Mouse (Mus musculus) liver, adult (tissue): ENCODE results near the gene Rdh5.

Experiments
- GATA4 ChIP-seq: IDR thresholded peaks from 2 replicates; pipeline ENCODE4 v1.6.1; 2014; ENCODE audit warnings: mild to moderate bottlenecking, low read length; ENCODE audit not compliant: insufficient replicate concordance

Gene Rdh5

DNA sequence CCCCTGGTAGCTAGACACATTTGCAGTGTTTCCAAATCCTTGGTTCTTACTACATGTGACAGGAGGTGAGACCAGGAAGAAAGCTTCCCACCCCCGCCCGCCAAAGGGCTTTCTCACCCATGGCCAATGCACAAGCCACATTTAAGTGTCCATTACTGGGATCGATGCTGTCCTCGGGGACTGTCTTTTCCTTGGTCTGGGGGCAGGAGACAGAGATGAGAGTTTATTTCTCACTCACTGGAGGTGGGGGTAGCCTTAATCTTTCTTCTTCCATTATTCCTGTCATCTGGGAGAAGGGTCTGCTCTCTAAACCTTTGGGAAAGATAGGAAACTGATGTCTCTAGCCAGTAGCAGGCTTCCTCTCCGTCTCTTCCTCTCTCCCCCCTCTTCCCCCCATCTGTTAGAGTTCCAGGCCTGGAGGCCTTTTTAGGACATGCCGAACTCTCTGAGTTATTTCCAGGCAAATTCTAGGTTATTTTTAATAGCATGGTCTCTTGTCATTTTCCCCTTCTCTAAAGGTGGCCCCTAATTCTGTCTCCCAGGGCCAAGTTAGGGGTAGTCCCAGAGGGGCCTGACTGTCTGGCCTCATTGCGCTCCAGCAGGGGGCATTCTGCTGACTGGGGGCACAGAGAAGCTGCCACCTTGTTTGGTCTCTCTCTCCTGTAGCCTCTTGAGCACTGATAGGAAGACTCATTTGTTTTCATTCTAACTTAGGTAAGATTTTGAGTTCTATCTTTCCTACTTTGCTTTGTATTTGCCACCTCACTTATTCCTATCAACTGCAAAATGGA, 12.5 kb upstream of the Rdh5 start:
- no peak for TF ChIP-seq GATA4

DNA sequence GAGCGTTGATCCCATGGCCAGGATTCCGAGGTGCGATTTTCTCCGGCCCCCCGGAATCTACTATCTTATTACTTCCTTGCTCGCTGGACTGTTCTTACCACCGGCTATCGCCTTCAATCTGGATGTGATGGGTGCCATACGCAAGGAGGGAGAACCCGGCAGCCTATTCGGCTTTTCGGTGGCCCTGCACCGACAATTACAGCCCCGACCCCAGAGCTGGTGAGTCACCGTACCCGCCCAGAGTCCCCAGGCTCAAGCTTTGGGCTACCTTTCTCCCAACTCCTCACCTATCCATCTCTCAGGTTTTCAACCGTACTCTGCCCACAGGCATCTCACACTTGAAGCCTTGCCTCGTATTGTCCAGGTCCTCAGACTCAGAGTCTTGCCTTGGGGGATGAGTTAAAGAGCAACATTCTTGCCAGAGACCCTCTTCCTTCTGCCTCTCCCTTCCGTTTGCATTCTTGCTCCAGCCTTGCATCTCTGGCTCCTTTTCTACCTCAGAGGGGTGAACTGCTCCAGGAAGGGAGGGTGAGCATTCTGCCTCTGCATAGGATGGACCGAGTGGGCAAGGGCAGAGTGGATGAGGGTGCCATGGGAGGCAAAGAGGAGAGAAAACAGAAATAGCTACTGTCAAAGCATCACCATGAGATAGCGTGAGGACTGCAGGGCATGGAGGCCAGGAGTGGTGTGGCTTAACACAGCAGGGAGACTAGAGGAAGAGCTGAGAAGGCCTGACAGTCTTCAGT, 11.5 kb upstream of the Rdh5 start:
- no peak for TF ChIP-seq GATA4

DNA sequence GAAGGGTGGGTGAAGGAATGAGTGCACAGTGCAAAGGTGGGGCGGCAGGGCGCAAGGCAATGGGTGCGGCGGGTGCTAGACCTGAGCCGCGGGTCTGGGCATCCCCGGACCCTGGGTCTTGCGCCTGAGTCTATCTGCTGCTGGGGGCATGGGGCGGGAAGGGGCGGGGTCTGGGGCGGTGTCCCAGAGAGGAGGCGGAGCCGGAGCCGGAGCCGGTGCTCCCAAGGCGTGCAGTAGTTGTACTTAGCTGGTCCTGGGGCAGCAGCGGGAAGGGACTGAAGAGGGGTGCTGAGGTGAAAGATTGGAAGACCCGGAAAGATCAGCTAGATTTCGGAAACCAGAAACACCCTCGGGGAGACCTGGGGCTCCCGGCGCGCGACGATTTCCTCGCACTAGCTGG, 10.9 kb upstream of the Rdh5 start, which contains the start of gene Itga7:
Itga7 (plus strand) TSS at position 245 of the 400 bp plus-strand sequence.
- TF ChIP-seq GATA4: no peak

DNA sequence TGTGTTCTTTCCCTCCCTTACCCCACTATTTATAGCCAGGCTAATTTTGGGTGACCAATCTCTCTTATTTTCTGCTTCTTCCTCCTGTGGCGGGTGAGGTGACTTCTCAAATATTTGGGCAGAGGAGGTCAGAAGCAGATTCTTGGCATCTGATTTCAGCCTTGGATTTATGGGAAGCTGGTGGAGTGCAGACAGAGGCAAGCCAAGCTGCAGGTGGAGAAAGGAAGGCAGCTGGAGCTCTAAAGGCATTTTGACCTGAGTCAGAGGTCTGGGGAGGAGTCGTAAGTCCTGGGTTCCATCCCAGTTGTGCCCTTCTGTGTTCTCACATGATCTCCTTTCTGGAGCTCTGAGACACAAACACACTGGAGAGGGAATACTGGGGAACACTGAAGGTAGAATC, 8.8 kb upstream of the Rdh5 start:
- no peak for TF ChIP-seq GATA4

DNA sequence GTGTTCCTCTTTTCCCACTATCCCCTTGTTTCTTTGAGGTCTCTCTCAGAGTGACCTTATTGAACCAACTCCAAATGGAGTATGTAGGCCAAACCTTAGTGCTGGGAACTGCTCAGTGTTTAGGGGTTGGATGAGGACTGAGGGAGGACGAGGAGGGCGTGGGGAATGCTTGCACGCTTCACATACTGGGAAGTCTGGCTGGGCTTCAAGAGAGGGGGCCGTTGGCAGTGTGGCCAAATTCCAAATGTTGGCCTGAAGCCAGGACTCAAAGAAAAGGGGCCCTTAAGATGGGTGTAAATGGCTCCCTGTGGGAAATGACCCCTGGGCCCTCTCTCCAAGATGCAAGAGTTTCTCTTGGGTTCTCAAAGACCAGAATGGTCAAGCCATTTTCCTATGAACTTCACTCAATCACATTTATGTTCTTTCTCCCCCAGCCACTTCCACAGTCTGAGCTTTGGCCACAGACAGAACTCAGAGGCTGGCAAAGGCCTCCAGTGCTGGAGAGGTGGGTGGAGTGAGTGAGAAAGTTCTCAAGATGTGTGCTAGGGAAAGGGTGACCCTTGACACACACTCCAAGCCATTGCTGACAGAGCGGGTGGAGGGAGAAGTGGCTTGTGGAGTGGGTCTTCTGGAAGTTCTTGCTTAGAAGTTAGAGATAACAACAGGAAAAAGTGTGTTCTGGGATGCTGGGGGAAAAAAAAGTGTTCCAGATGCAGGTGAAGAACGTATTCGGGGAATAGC, 7.1 kb upstream of the Rdh5 start:
- no peak for TF ChIP-seq GATA4

DNA sequence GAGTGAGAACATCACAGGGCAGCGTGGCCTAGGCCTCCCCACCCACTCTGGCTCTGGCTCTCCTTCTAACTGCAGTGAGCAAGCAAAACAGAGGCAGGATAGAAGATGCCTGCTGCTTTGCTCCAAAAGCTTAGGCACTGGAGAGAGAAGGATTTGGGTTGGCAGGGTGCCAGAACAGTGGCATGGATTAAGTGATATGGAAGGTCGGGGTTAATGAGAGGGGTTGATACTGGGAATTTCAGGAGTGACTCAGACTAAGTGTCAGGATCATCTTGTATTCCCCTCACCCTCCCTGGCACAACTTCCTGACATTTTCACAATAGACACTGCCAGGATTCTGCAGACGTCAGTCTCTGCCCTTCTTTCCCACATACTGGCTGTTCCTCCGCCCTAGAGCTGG, 5.7 kb upstream of the Rdh5 start:
- no peak for TF ChIP-seq GATA4

DNA sequence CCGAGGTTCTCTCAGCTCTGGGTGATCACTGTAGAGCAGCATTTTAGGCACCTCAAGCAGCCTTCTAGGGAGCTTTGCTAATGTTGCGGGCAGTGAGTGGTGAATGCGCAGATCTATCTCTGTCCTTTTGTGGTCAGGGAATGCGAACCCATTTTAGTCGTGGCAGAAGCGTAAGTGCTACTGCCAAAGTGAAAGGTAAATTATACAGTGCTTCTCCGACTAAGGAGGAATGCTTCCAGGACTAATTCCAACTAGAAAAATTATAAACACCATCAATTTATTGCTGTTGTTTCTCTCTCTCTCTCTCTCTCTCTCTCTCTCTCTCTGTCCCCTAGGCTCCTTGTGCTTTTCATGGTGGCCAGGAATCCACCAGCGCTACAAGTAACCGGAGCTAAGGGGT, 1.2 kb upstream of the Rdh5 start, which contains the start of gene Bloc1s1:
Bloc1s1 (minus strand) TSS at position 101 of the 400 bp plus-strand sequence.
- TF ChIP-seq GATA4: no peak

DNA sequence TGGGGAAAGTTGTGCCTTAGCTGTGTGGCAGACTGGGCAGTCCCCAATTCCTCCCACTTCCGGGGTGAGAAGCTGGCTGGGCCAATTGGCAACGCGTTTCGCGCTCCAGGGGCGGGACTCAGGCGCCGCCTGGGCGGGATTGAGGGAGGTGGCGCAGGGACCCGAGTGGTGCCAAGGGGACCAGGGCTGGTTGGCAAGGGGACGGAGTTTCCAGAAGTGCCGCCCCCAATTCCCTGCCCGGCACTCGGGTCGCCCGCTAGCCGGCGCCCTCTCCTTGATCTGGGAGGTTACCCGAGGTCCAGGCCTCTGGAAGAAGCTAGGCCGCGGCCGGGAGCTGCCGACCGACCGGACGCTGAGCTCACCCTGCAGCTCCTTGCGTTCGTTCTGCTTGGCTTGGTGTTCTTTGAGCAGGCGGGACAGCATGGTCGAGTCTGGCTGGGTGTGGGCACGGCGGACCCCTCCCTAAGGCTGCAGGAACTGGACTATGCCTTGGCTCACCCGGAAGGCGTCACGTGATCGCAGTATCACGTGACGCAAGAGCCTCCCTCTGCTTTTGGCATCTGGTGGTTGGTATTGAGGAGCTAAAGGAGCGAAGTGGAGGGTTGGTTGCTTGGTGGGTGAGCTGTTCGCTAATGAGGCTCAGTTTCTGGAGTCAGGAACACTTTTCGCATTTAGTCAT, 464 bp upstream of the Rdh5 start:
- no peak for TF ChIP-seq GATA4

DNA sequence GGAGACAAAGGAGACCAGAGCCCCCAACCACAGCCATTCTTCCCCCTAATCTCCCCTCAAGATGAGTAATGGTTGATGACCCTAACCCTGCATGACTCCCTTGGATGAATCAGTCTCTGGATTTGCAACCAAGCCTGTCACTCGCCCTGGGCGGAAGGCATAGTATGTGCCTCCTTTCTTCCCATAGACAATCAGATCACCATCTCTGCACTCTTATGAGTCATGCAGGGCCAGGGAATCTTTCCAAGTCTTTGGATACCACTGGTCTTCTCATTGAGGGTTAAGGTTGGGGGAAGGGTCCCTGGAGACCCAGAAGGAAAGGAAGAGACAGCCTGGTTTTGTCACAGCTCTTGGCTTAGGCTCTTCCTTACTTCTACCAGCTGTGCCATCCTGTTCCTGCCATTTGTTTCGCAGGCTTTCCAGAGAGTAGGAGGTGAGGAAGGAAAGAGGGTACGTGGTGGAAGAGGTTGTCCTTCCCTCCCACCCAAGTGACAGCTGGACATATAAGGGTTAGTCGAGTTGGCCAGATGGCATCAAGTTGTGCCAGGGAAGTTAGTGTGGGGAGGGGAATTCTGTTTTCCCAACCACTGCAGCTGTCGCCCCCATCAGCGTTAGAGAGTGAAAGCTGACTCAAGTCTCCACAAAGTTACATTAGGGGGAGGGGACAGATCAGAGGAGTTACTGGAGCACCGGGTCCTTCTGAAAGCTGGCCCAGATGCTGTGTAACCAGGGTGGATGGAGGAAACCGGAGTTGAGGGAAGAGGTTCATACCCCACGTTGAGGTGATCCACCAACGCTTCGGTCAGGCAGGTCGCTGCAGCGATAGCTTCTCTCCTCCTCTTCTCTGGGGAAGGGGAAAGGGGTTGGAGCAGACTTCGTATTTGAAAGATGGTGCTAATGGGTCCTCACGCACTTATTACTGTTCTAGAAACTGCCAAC, 536 bp downstream of the Rdh5 start:
- TF ChIP-seq GATA4: no peak

DNA sequence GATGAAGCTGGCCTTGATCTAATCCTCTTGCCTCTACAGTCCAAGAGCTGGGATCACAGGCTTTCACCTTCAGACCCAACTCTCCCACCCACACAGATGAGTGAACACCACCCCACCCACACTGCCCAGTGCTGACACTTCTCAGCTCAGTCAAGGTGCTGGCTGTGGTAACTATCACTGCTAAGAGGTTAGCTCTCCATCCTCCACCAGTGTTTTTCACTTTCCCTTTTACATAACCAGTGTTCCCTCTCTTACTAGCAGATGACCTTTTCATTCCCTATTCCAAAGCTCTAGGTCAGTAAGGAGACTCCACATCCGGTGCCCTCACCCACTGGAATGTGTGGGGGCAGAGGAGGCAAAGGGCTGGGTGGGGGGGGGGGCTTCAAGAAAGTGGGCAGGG, 1.4 kb downstream of the Rdh5 start:
- no peak for TF ChIP-seq GATA4

DNA sequence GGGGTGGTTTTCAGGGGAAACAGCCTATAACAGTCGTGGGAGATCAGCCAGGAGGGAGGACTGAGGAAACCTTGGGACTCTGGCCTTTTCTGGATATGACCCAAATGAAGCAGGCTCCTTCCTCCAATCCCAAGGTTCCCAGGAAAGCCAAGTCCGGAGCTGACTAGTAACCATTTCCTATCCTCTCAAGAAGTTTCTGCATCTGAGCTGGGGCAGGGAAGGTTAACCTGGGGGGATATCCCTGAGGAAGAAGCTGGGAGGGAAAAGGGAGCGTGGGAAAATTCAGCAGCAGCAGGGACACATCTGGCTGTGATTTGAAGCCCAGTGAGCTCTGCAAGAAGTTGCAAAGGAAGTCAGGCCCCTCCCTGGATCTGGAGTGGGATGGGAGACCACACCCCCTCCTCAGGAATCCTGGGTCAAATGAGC, 1.9 kb downstream of the Rdh5 start:
- no peak for TF ChIP-seq GATA4

DNA sequence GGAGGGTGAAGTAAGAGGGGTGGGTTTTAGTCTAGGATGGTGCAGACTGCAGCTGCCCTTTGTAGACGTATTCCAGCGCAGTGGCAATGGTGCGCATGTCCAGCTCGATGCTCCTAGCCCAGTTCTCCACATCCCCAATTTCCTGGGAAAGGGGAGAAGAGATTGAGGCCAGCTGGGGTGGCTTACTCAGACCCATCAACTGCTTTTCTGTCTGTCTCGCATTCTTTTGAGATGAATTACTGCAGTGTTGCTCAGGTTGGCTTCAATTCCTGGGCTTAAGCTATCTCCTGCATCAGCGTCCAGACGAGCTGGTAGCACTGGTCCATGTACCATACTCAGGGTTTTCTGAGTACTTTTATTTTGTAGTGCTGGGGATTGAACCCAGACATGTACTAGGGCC, 2.7 kb downstream of the Rdh5 start:
- TF ChIP-seq GATA4: no peak

DNA sequence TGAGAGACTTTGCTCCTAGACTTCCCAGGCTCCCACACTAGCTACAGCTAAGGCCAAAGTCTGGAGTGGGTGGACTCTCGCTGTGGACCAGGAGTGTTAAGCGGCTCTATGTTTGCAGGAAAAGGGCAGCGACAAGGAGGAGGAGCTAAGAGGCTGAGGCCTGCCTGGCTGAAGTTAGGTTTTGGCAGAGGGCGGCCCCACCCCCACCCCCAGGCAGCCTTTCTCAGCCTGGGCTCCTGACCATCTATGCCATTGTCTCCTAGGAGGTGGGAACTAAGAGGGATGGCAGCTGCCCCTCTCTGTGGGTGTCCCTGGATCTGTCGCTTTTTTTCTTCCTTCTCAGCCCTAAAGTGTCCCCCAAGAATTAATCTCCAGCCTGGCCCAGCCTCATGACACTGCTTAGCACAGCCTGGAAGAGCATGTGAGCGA, 3.5 kb downstream of the Rdh5 start:
- TF ChIP-seq GATA4: no peak

DNA sequence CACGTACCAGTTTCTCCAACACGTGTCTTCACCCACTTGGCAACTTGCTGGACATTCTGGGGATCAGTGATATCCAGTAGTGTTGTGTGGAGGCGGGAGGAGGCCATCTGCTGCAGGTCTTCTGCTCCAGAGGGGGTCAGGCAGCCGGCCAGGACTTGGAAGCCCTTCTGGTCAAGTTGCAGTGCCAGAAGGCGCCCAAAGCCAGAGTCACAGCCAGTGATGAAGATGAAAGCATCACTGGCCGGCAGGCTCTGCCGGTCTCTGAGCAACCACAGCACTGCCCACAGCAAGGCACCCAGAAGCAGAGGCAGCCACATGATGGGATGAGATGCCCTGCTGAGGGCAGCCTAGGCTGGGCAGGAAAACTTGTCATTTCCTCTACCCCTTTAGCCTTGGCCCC, 4.4 kb downstream of the Rdh5 start:
- TF ChIP-seq GATA4: no peak
